Comparison of ENCODE assay signal across 8 mouse cellular contexts in genomic region chr1:172027010-172027808, GRCm38 (mm10). TPM values are rescaled to one million over a fixed set of nuclear protein-coding genes. Genes with fewer than 3 reads are reported as not detected.
DNase-seq lines count a peak whose midpoint lies in the region; ATAC-seq lines count a peak whose summit lies in the region.

No protein-coding gene starts in this region.

- H3K9me3 ChIP-seq in intestine, embryonic 16.5 days (ENCODE audit: control insufficient read depth, low read length) = no peaks in the 10 kb centered on the region

- H3K4me3 ChIP-seq in intestine, embryonic 16.5 days (ENCODE audit: low read length) = peak overlapping the region; percentile 97

- peak; percentile 91 for ATAC-seq in intestine, embryonic 16.5 days

- H3K9ac ChIP-seq in intestine, embryonic 16.5 days (ENCODE audit: low read depth, low read length) = peak overlapping the region; percentile 92

- intact Hi-C loops in left cerebral cortex, postnatal 25 days (cut with DNase I) = no loop called here

- H3K27ac ChIP-seq in intestine, embryonic 16.5 days (ENCODE audit: low read length) = peak overlapping the region; percentile 80

- H3K36me3 ChIP-seq in intestine, embryonic 16.5 days (ENCODE audit: control insufficient read depth, insufficient read depth, low read length) = no peaks in the 10 kb centered on the region

- DNase-seq in adrenal gland, adult 2 months = peak; percentile 83
- DNase-seq in embryo, embryonic 10.5 days (ENCODE audit: low spot score) = peak; percentile 93
- DNase-seq in gastrocnemius, postnatal 4 days (ENCODE audit: low spot score in 2 of 2) = peak; percentile 87 to 89
- DNase-seq in left cerebral cortex, postnatal 25 days (ENCODE audit: low spot score in 2 of 2) = peak; percentile 61 to 82
- peak; percentile 93 for DNase-seq in mesoderm, embryonic 11.5 days (ENCODE audit: low read depth, low spot score)
- DNase-seq in right cerebral cortex, postnatal 25 days = peak; percentile 78
- DNase-seq in urinary bladder, postnatal 36 days (ENCODE audit: low spot score in 2 of 2) = peak; percentile 74 to 81

- peaks cover 20% of the 10 kb centered on the region for H3K4me1 ChIP-seq in intestine, embryonic 16.5 days (ENCODE audit: control insufficient read depth, insufficient read depth, low read length)

- WGBS in intestine, embryonic 16.5 days = 1% methylated on average over 50 of the region's 54 CpGs

- no peaks in the 10 kb centered on the region for H3K27me3 ChIP-seq in intestine, embryonic 16.5 days (replicated peaks; ENCODE audit: control insufficient read depth, insufficient read depth, low read length)

- peak overlapping the region; percentile 77 for H3K4me2 ChIP-seq in intestine, embryonic 16.5 days (ENCODE audit: low read depth, low read length)

RNA-seq across cellular contexts. Expression of gene Vangl2, which starts 1.0 kb away (rescaled TPM):
- 1 to 10 TPM; 1.7 to 6.2 TPM for total RNA-seq in adrenal gland, adult 2 months (2021)
- 2.9 and 3.6 TPM in 2 replicates for polyA plus RNA-seq in adrenal gland, adult 2 months (2012; rRNA removed)
- 10 to 100 TPM in 1 of 2 experiments, 1 to 10 TPM in 1; 9.6 to 10.4 TPM for total RNA-seq in gastrocnemius, postnatal 4 days (2021)
- polyA plus RNA-seq in intestine, embryonic 16.5 days (2015; fragmentation: Nextera tagmentation; extraction: Ambion mirVana) = 6.1 and 6.8 TPM in 2 replicates
- total RNA-seq in left cerebral cortex, postnatal 25 days (2021) = 10 to 100 TPM; 13.3 to 13.5 TPM

RNA-seq across cellular contexts. Expression of gene Nhlh1, which starts 30.2 kb away (rescaled TPM):
- not detected for total RNA-seq in adrenal gland, adult 2 months (2021)
- polyA plus RNA-seq in adrenal gland, adult 2 months (2012; rRNA removed) = not detected in 2 replicates
- not detected for total RNA-seq in gastrocnemius, postnatal 4 days (2021)
- 0.09 TPM in 1 of 2 replicates, not detected in the other for polyA plus RNA-seq in intestine, embryonic 16.5 days (2015; fragmentation: Nextera tagmentation; extraction: Ambion mirVana)
- total RNA-seq in left cerebral cortex, postnatal 25 days (2021) = under 1 TPM; 0.23 to 0.64 TPM

RNA-seq across cellular contexts. Expression of gene Copa, which starts 55.1 kb away (rescaled TPM):
- 100 to 1,000 TPM; 174 to 178 TPM for total RNA-seq in adrenal gland, adult 2 months (2021)
- polyA plus RNA-seq in adrenal gland, adult 2 months (2012; rRNA removed) = 11.0 and 21.1 TPM in 2 replicates
- 100 to 1,000 TPM; 162 to 172 TPM for total RNA-seq in gastrocnemius, postnatal 4 days (2021)
- 204 and 218 TPM in 2 replicates for polyA plus RNA-seq in intestine, embryonic 16.5 days (2015; fragmentation: Nextera tagmentation; extraction: Ambion mirVana)
- 100 to 1,000 TPM; 146 to 154 TPM for total RNA-seq in left cerebral cortex, postnatal 25 days (2021)

RNA-seq across cellular contexts. Expression of gene Ncstn, which starts 55.4 kb away (rescaled TPM):
- 10 to 100 TPM; 83.9 to 85.7 TPM for total RNA-seq in adrenal gland, adult 2 months (2021)
- 62.9 and 83.8 TPM in 2 replicates for polyA plus RNA-seq in adrenal gland, adult 2 months (2012; rRNA removed)
- 10 to 100 TPM; 62.9 to 65.4 TPM for total RNA-seq in gastrocnemius, postnatal 4 days (2021)
- 159 TPM in 2 replicates for polyA plus RNA-seq in intestine, embryonic 16.5 days (2015; fragmentation: Nextera tagmentation; extraction: Ambion mirVana)
- 10 to 100 TPM; 68.3 to 70.8 TPM for total RNA-seq in left cerebral cortex, postnatal 25 days (2021)

Comparison
In these comparisons a context has a peak if more than half of its experiments do, and no peak if none do; other contexts are left out.
1. Peak in every context shown above with its lines: DNase-seq, ATAC-seq, H3K4me3 ChIP-seq and H3K27ac ChIP-seq.